13 mouse cellular contexts compared by ENCODE assay signal in genomic region chr15:79513940-79514339, GRCm38 (mm10). TPM values are rescaled to one million over a fixed set of nuclear protein-coding genes. Genes with fewer than 3 reads are reported as not detected.
DNase-seq lines count a peak whose midpoint lies in the region; ATAC-seq and TF ChIP-seq lines count a peak whose summit lies in the region.
"Had no signal": no experiment of that assay in that cellular context is flagged by ENCODE, and none has a peak within 500 bp of the region (broad histone marks: within the 10 kb centered on the region; RNA-seq: fewer than 3 reads in every experiment).

No protein-coding gene starts in this region.

- no peak overlapping the region for H3K27ac ChIP-seq in intestine, embryonic 15.5 days
- no peak overlapping the region for H3K27ac ChIP-seq in intestine, embryonic 16.5 days (ENCODE audit: low read length)
- H3K27ac ChIP-seq in ES-Bruce4 (ENCODE audit: insufficient read depth, low read length), result no peak overlapping the region
- H3K27ac ChIP-seq: forebrain, embryonic 15.5 days had no signal

- no peak for TF ChIP-seq CTCF in ES-Bruce4 (IDR thresholded peaks at IDR 0.05; ENCODE audit: low read depth, low read length)

- peak; percentile 64 for DNase-seq in embryo, embryonic 11 days
- peak; percentile 72 to 78 for DNase-seq in kidney, postnatal 4 days
- DNase-seq in right cerebral cortex, postnatal 14 days, result no peak
- DNase-seq in cerebellum, adult 9-11 months, result no peak
- DNase-seq in layer of hippocampus, adult 8-10 months (ENCODE audit: low spot score in 2 of 2), result no peak
- DNase-seq: cerebellum, postnatal 10 days; liver, postnatal 0 days had no signal

- H3K9ac ChIP-seq in intestine, embryonic 15.5 days, result no peak overlapping the region
- H3K9ac ChIP-seq in intestine, embryonic 16.5 days (ENCODE audit: low read depth, low read length), result no peak overlapping the region
- H3K9ac ChIP-seq in ES-Bruce4 (ENCODE audit: low read depth, poor library complexity, severe bottlenecking), result no peak overlapping the region
- H3K9ac ChIP-seq: forebrain, embryonic 15.5 days; liver, postnatal 0 days had no signal

- H3K4me2 ChIP-seq in intestine, embryonic 15.5 days (replicated peaks), result no peak overlapping the region; the same call in 1 of the 2 replicates
- no peak overlapping the region for H3K4me2 ChIP-seq in intestine, embryonic 16.5 days (ENCODE audit: low read depth, low read length)
- H3K4me2 ChIP-seq: forebrain, embryonic 15.5 days had no signal

- WGBS in intestine, embryonic 15.5 days, result 11% methylated on average over 9 of the region's 9 CpGs
- 11% methylated on average over 9 of the region's 9 CpGs for WGBS in intestine, embryonic 16.5 days

- peak; percentile 12 for TF ChIP-seq POLR2A in ES-Bruce4 (IDR thresholded peaks at IDR 0.05; ENCODE audit: insufficient read depth, low read length)

- ATAC-seq in intestine, embryonic 15.5 days, result no peak; the same call in 1 of the 2 replicates
- ATAC-seq in intestine, embryonic 16.5 days, result no peak
- ATAC-seq: forebrain, embryonic 15.5 days; liver, postnatal 0 days had no signal

- H3K4me1 ChIP-seq in intestine, embryonic 15.5 days (replicated peaks), result peaks cover 29% of the 10 kb centered on the region
- peaks cover 29% of the 10 kb centered on the region for H3K4me1 ChIP-seq in intestine, embryonic 16.5 days (ENCODE audit: control insufficient read depth, insufficient read depth, low read length)
- no peaks in the 10 kb centered on the region for H3K4me1 ChIP-seq in ES-Bruce4 (ENCODE audit: control insufficient read depth, insufficient read depth, low read length)

- peaks cover 62% of the 10 kb centered on the region for H3K27me3 ChIP-seq in intestine, embryonic 15.5 days (replicated peaks)
- H3K27me3 ChIP-seq in intestine, embryonic 16.5 days (replicated peaks; ENCODE audit: control insufficient read depth, insufficient read depth, low read length), result peaks cover 45% of the 10 kb centered on the region
- no peaks in the 10 kb centered on the region for H3K27me3 ChIP-seq in ES-Bruce4 (ENCODE audit: control insufficient read depth, insufficient read depth, low read length, poor library complexity, severe bottlenecking)

- no peaks in the 10 kb centered on the region for H3K9me3 ChIP-seq in intestine, embryonic 15.5 days
- H3K9me3 ChIP-seq in intestine, embryonic 16.5 days (ENCODE audit: control insufficient read depth, low read length), result no peaks in the 10 kb centered on the region
- no peaks in the 10 kb centered on the region for H3K9me3 ChIP-seq in ES-Bruce4 (replicated peaks; ENCODE audit: control insufficient read depth, insufficient read depth, low read length, poor library complexity, severe bottlenecking)
- H3K9me3 ChIP-seq: forebrain, embryonic 15.5 days had no signal

- peak overlapping the region; percentile 7; the same call in 1 of the 2 replicates for H3K4me3 ChIP-seq in intestine, embryonic 15.5 days (replicated peaks)
- H3K4me3 ChIP-seq in intestine, embryonic 16.5 days (ENCODE audit: low read length), result no peak overlapping the region
- no peak overlapping the region for H3K4me3 ChIP-seq in ES-Bruce4 (ENCODE audit: low read depth, low read length)
- H3K4me3 ChIP-seq: forebrain, embryonic 15.5 days; myocyte had no signal

- no peak for TF ChIP-seq EP300 in ES-Bruce4 (IDR thresholded peaks at IDR 0.05; ENCODE audit: insufficient read depth, low read depth, low read length)

- no peaks in the 10 kb centered on the region for H3K36me3 ChIP-seq in intestine, embryonic 15.5 days
- no peaks in the 10 kb centered on the region for H3K36me3 ChIP-seq in intestine, embryonic 16.5 days (ENCODE audit: control insufficient read depth, insufficient read depth, low read length)
- H3K36me3 ChIP-seq in ES-Bruce4 (ENCODE audit: control insufficient read depth, insufficient read depth, low read length, poor library complexity, severe bottlenecking), result no peaks in the 10 kb centered on the region
- H3K36me3 ChIP-seq: forebrain, embryonic 15.5 days had no signal

RNA-seq across cellular contexts. Expression of gene Kdelr3, which starts 2.3 kb away (rescaled TPM):
- polyA plus RNA-seq in intestine, embryonic 15.5 days (2015; fragmentation: Nextera tagmentation; extraction: Ambion mirVana), result 71.6 and 78.7 TPM in 2 replicates
- 72.5 and 74.5 TPM in 2 replicates for polyA plus RNA-seq in intestine, embryonic 16.5 days (2015; fragmentation: Nextera tagmentation; extraction: Ambion mirVana)
- polyA plus RNA-seq in ES-Bruce4 (2011; ENCODE audit: insufficient read depth, insufficient read length, low read depth, missing spikeins), result 41.4 and 43.9 TPM in 2 replicates
- under 1 TPM in 3 of 4 experiments, not detected in 1; 0.23 to 0.45 (median 0.32) TPM for total RNA-seq in layer of hippocampus, adult 8-10 months (2022)

RNA-seq across cellular contexts. Expression of gene Kcnj4, which starts 8.9 kb away (rescaled TPM):
- polyA plus RNA-seq in intestine, embryonic 15.5 days (2015; fragmentation: Nextera tagmentation; extraction: Ambion mirVana), result not detected in 2 replicates
- polyA plus RNA-seq in intestine, embryonic 16.5 days (2015; fragmentation: Nextera tagmentation; extraction: Ambion mirVana), result not detected in 2 replicates
- polyA plus RNA-seq in ES-Bruce4 (2011; ENCODE audit: insufficient read depth, insufficient read length, low read depth, missing spikeins), result 4.5 TPM in 2 replicates
- 10 to 100 TPM; 81.3 to 98.0 (median 88.7) TPM for total RNA-seq in layer of hippocampus, adult 8-10 months (2022)
- polyA plus RNA-seq: hindbrain, embryonic 11.5 days; liver, postnatal 0 days had no signal

RNA-seq across cellular contexts. Expression of gene Ddx17, which starts 32.6 kb away (rescaled TPM):
- 39.3 and 41.2 TPM in 2 replicates for polyA plus RNA-seq in intestine, embryonic 15.5 days (2015; fragmentation: Nextera tagmentation; extraction: Ambion mirVana)
- 29.4 and 29.8 TPM in 2 replicates for polyA plus RNA-seq in intestine, embryonic 16.5 days (2015; fragmentation: Nextera tagmentation; extraction: Ambion mirVana)
- polyA plus RNA-seq in ES-Bruce4 (2011; ENCODE audit: insufficient read depth, insufficient read length, low read depth, missing spikeins), result 375 and 392 TPM in 2 replicates
- total RNA-seq in layer of hippocampus, adult 8-10 months (2022), result 100 to 1,000 TPM; 307 to 352 (median 330) TPM

RNA-seq across cellular contexts. Expression of gene Csnk1e, which starts 58.6 kb away (rescaled TPM):
- polyA plus RNA-seq in intestine, embryonic 15.5 days (2015; fragmentation: Nextera tagmentation; extraction: Ambion mirVana), result 59.1 and 61.8 TPM in 2 replicates
- 28.9 and 30.8 TPM in 2 replicates for polyA plus RNA-seq in intestine, embryonic 16.5 days (2015; fragmentation: Nextera tagmentation; extraction: Ambion mirVana)
- polyA plus RNA-seq in ES-Bruce4 (2011; ENCODE audit: insufficient read depth, insufficient read length, low read depth, missing spikeins), result 113 and 116 TPM in 2 replicates
- 100 to 1,000 TPM; 112 to 137 (median 123) TPM for total RNA-seq in layer of hippocampus, adult 8-10 months (2022)

Comparison
In these comparisons a context has a peak if more than half of its experiments do, and no peak if none do; other contexts are left out.
1. DNase-seq: peak in embryo, embryonic 11 days (single experiment) and kidney, postnatal 4 days (2 of 2); none in right cerebral cortex, postnatal 14 days (single experiment), cerebellum, adult 9-11 months (single experiment) and layer of hippocampus, adult 8-10 months (0 of 2).